Mouse (Mus musculus) lung, postnatal 0 days (tissue): ENCODE data around the gene Gpr161. TPM values are rescaled to one million over a fixed set of nuclear protein-coding genes. Genes with fewer than 3 reads are reported as not detected.

Experiments
- ATAC-seq: fragments of 200-750 bp; cut with Nextera tagmentation; 2 replicates; pipeline ENCODE4 v1.8.0; 2017; ENCODE audit warnings: moderate library complexity
- DNase-seq: peaks from one replicate; pipeline ENCODE4 v3.0.0-alpha.2; 2016; ENCODE audit warnings: low spot score
- H3K27ac ChIP-seq: fragments of 300-500 bp; sonication (generic); 2 replicates; pipeline ENCODE4 v1.5.1; 2014; ENCODE audit warnings: antibody characterized with exemption, mild to moderate bottlenecking, low read length, mixed read lengths
- H3K27me3 ChIP-seq: fragments of 300-500 bp; sonication (generic); replicated peaks from 2 replicates; pipeline ENCODE4 v1.6.1; 2014; ENCODE audit warnings: low read length, mixed read lengths; ENCODE audit not compliant: insufficient read depth
- H3K36me3 ChIP-seq: fragments of 300-500 bp; sonication (generic); 2 replicates; pipeline ENCODE4 v1.6.1; 2014; ENCODE audit warnings: low read length, mixed read lengths; ENCODE audit not compliant: insufficient read depth
- H3K4me1 ChIP-seq: fragments of 300-500 bp; sonication (generic); 2 replicates; pipeline ENCODE4 v1.6.1; 2014; ENCODE audit warnings: antibody characterized with exemption, low read depth, low read length, mixed read lengths; ENCODE audit not compliant: insufficient read depth
- H3K4me2 ChIP-seq: fragments of 300-500 bp; sonication (generic); replicated peaks from 2 replicates; pipeline ENCODE4 v1.6.1; 2014; ENCODE audit warnings: low read depth, mild to moderate bottlenecking, low read length, moderate library complexity, mixed read lengths
- H3K4me3 ChIP-seq: fragments of 300-500 bp; sonication (generic); 2 replicates; pipeline ENCODE4 v1.5.1; 2014; ENCODE audit warnings: low read depth, low read length
- H3K9ac ChIP-seq: fragments of 300-500 bp; sonication (generic); replicated peaks from 2 replicates; pipeline ENCODE4 v1.6.1; 2014; ENCODE audit warnings: low read depth, mild to moderate bottlenecking
- H3K9me3 ChIP-seq: fragments of 300-500 bp; sonication (generic); 2 replicates; pipeline ENCODE4 v1.6.1; 2016; ENCODE audit warnings: low read length, mixed read lengths
- CTCF ChIP-seq: IDR thresholded peaks from 2 replicates; pipeline ENCODE4 v1.5.1; 2016; ENCODE audit warnings: antibody characterized with exemption, mild to moderate bottlenecking
- EP300 ChIP-seq: IDR thresholded peaks from 2 replicates; pipeline ENCODE4 v1.6.1; 2016; ENCODE audit warnings: antibody characterized with exemption, mild to moderate bottlenecking, control low read depth
- WGBS: fragments of 180-500 bp; shearing (Covaris S2); extraction: QIAGEN DNeasy Blood & Tissue Kit; methylation state at CpG from one replicate; pipeline ENCODE4 v1.1.7; 2014; 5-methylcytosine and 5-hydroxymethylcytosine counted together
- polyA plus RNA-seq: library from polyadenylated mRNA; unstranded; fragments of >200 nt; fragmentation: Nextera tagmentation; extraction: Ambion mirVana; gene quantifications from 2 replicates; pipeline ENCODE4 v1.2.1, GENCODE M21; 2015

Gpr161 gene
- polyA plus RNA-seq, 1 experiment from 2014 or later, result 0.56 TPM

DNA sequence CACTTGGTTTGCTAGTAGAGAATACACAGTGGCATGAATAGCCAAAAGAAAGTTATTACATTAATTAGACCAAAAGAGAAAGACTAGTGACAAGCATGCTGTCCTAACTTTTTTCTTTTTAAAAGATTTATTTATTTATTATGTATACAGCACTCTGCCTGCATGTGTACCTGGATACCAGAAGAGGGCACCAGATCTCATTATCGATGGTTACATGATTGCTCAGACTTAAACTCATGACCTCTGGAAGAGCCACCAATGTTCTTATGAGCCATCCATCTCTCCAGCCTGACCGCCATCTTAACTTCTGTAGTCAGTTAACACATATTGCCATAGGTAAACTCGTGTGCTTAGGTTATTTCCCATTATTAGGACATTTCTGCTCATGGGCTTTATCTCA lies 69.5 kb downstream of the Gpr161 start:
- H3K9ac ChIP-seq, result no peak overlapping the region
- no peaks in the 10 kb centered on the region for H3K4me1 ChIP-seq
- WGBS, result 94% methylated on average over 3 of the region's 3 CpGs
- TF ChIP-seq EP300 (no peak), CTCF (peak; percentile 28; the same call in 1 of the 2 replicates)
- no peaks in the 10 kb centered on the region for H3K9me3 ChIP-seq
- H3K4me2 ChIP-seq, result no peak overlapping the region
- DNase-seq (peak; percentile 14), ATAC-seq (no peak)
- H3K27me3 ChIP-seq, result no peaks in the 10 kb centered on the region
- no peak overlapping the region for H3K4me3 ChIP-seq
- no peaks in the 10 kb centered on the region for H3K36me3 ChIP-seq
- H3K27ac ChIP-seq, result no peak overlapping the region

DNA sequence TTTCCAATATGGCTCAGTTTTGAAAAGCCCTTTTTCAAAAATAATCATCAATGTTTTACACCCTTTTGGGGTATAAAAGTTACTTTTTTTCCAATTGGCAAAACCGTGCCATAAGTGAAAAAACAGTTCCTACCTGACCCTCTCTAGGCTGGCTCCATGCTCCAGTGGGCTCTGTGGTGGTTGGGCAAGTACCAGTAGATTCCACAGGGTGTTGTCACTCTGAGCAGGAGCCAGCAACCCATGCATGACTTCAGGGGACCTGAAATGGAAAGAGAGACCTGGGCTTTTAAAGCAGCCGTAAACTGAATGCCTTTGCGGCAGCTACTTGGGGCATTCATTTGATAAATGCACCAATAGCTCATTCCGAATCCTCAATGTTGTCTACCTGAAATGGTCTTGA lies 75.4 kb downstream of the Gpr161 start:
- DNase-seq, result no peak
- no peaks in the 10 kb centered on the region for H3K36me3 ChIP-seq
- H3K9ac ChIP-seq, result no peak overlapping the region
- no peak overlapping the region for H3K4me3 ChIP-seq
- H3K9me3 ChIP-seq, result no peaks in the 10 kb centered on the region
- WGBS, result 91% methylated on average over 4 of the region's 4 CpGs
- no peak overlapping the region for H3K4me2 ChIP-seq
- H3K27me3 ChIP-seq, result no peaks in the 10 kb centered on the region
- H3K27ac ChIP-seq, result no peak overlapping the region
- H3K4me1 ChIP-seq, result no peaks in the 10 kb centered on the region
- TF ChIP-seq CTCF, result no peak
- no peak for TF ChIP-seq EP300
- ATAC-seq, result no peak

DNA sequence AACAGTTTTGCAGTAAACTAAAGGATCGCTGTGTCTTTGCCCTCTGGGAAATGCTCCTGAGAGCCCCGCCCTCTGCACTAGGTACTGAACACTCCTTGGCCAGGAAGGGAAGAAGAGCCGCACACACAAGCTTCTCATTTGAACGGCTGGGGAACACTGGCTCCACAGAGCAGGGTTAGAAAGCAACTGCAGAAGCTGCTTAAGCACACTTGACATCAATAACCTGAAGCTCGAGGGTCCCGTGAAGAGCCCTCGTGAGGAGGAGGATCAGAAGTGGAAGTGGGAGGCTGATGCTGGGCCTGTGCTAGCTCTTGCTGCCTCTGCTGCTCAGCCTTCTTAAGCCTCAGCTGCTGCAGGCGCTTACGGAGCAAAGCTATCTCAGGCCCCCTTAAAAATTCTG lies 78.2 kb downstream of the Gpr161 start:
- no peaks in the 10 kb centered on the region for H3K36me3 ChIP-seq
- ATAC-seq, result peak; percentile 95

More for the DNA sequence above, 78.2 kb downstream of the Gpr161 start:
- no peak overlapping the region for H3K4me3 ChIP-seq
- DNase-seq, result peak; percentile 80
- H3K9me3 ChIP-seq, result no peaks in the 10 kb centered on the region
- H3K4me2 ChIP-seq, result no peak overlapping the region
- H3K4me1 ChIP-seq, result no peaks in the 10 kb centered on the region
- WGBS, result 42% methylated on average over 9 of the region's 9 CpGs
- H3K27ac ChIP-seq, result no peak overlapping the region
- H3K27me3 ChIP-seq, result no peaks in the 10 kb centered on the region
- H3K9ac ChIP-seq, result no peak overlapping the region
- TF ChIP-seq CTCF (no peak), EP300 (peak; percentile 49; the same call in 1 of the 2 replicates)

Other genes starting within 250 kb of the Gpr161 start
- gene Tbx19, start 135.0 kb upstream of the Gpr161 start, polyA plus RNA-seq, result not detected in 2 replicates
- 19.3 and 20.3 TPM in 2 replicates for gene Sft2d2, start 101.4 kb upstream of the Gpr161 start, polyA plus RNA-seq
- 70.3 and 73.6 TPM in 2 replicates for gene Tiprl, start 58.8 kb upstream of the Gpr161 start, polyA plus RNA-seq
- 22.2 and 22.3 TPM in 2 replicates for gene Dcaf6, start 164.7 kb downstream of the Gpr161 start, polyA plus RNA-seq
- gene Mpc2, start 164.8 kb downstream of the Gpr161 start, polyA plus RNA-seq, result 225 and 235 TPM in 2 replicates
- gene Adcy10, start 189.4 kb downstream of the Gpr161 start, polyA plus RNA-seq, result not detected in 2 replicates